Mouse (Mus musculus) lung, postnatal 14 days (tissue): ENCODE data around the gene Tm4sf5.
A peak's percentile ranks its signal among the peaks of the same experiment; 100 is the strongest.
"Not testable (repeated sequence)": the region's sequence is repeated elsewhere in the genome, so short reads cannot be mapped to it uniquely, and the experiment has no call there.

Source experiments
- DNase-seq: peaks from one replicate; pipeline ENCODE4 v3.0.0; 2021

Tm4sf5 gene

DNA sequence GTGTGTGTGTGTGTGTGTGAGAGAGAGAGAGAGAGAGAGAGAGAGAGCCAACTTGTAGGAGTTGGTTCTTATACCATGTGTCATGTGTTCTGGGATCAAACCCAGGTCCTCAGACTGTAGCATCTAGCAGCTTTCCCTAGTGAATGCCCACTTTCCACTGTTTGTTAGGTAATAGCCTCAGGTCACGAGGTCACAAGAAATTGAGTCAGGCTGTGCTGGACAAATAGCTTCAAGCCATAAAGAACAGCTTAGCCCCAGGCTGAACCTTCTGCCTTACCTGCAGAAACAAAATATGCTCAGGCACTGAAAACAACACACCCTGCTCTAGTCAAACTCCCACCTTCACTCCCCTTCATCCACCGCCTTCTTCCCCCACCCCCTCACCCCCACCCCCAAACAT, 6.2 kb downstream of the Tm4sf5 start:
- DNase-seq = no peak

DNA sequence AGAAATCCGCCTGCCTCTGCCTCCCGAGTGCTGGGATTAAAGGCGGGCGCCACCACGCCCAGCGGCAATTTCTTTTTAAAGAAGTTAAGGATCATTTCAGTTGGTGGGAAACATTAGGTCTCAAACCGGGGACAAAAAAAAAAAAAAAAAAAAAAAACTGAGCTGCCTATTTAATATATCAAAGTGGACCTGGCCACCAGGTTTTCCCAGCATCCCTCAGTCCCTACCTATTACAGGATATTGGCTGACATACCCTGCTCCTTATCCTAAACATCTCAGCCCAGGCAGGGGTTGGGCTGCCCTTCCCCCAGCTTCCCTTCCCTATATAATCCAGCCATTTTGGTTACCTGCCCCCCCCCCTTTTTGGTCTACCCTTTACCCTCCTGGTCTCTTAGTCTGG, 6.8 kb downstream of the Tm4sf5 start:
- DNase-seq = no peak

DNA sequence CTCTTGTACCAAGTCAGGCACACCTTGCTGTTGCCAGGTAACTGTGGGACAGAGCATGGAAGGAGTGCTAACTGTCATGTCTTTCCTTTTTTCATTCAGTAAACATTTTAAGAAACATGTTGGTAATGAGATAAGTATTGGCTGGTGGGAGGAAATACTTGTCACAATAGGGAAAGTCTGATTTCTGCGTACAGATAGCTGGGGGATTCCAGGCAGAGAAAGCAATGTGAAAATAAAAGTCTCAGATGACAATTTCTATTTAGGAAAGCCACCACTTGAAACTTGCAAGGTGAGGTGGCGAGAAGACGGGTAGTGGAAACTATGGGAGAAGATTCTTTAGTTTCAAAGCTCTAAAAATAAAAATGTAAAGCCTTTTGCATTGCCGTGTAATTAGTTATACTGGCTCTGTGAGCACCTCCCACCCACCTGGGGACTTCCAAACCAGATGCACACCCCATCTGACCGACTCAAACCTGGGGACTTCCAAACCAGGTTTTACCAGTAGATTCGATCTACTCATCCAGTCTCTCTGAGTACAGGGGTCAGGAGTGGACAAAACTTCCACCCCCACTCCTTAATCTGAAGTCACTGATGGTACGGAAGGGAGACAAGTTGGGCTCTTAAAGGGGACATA, 7.8 kb downstream of the Tm4sf5 start:
- DNase-seq = no peak

DNA sequence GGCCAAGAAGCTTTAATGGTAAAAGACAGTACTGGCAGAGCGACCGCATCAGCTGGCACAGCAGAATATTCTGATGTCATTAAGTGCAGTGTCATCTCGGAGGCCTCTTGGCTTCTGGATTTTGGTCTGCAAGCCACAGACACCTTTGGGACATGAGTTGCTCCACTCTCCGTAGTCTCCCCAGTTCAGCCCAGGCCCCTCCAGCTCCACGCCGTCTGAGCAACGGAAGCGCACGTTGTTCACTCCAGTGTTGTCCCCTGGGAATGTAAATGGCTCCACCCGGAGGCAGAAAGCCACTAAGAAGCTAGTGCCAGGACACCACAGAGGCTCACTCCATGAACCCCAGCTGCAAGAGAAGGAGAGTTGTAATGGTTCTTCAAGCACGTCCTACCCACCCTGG, 8.5 kb downstream of the Tm4sf5 start:
- no peak for DNase-seq

DNA sequence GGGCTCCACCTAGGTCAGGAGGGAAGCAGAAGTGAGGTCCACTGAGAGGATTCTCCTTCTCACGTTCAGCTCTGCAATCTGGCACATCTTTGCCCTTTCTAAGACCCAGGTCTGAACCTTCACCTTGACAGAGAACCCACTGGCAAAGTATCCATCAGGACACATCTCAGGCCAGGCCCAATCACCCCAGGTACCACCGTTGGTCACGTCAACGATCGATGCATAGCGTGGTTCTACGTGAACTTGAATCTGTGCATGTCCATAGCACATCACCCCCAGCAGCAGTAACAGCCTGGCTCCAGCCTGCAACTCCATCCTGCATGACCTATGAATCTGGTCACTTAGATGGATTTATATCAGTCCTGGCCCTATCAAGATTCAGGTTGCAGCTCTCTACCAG, 9.2 kb downstream of the Tm4sf5 start, which contains the start of gene Vmo1:
TSS of gene Vmo1 (minus strand) at position 329 of the 400 bp plus-strand sequence.
- no peak for DNase-seq

DNA sequence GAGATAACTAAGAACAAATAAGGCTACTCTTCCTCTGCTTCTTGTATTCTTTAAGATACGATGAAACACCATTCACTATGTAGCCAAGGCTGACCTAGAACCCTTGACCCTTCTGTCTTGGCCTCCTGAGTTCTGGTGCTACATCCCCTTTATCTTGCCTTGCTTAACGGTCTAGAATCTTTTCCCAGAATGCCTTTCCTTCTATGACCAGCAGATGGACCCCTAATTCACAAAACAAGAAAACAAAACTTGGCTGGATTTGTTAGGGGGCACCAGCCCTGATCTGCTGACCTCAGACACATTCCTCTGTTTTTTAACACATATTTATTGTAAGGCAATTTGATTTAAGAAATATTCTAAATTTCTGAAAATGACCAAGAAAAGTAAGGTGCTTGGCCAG, 11.3 kb downstream of the Tm4sf5 start:
- DNase-seq = peak; percentile 37

DNA sequence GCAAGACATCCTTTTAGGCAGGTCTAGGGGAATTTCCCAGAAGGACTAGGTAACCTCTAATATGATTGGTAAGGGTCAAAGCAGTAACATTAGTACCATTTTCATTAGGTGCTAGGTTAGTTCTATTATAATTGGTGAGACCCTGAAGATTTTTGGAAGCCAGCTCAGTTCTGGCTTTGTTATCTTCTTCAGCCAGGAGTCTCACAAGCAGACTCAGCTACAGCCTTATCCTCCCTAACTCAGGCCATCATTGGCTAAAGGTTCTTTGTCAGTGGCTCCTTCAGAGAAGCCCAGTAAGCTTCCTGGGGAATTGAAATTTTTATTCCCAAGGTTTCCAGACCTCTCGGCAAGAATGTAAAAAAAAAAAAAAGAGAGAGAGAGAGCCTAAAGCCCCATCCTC, 13.4 kb downstream of the Tm4sf5 start:
- DNase-seq = no peak

DNA sequence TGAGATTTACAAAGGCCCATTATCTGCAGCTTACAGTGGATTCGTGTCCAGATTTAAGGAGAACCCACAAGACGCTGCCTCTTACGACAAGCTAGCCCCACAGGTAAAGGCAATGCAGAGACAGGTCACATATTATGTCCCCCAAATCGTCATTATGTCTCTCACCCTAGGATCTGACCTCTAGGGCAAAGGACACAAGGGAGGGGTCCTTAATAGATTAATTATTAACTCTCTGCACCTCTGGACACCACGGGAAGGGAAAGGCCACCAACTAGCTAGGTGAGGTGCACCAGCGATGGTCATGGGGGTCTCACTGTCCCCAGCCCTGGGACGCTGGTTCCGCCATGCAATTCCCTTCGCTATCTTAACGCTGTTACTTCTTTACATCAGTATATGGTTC, 13.9 kb downstream of the Tm4sf5 start, which contains the start of gene Gltpd2:
TSS of gene Gltpd2 (plus strand) at position 274 of the 400 bp plus-strand sequence.
- no peak for DNase-seq

DNA sequence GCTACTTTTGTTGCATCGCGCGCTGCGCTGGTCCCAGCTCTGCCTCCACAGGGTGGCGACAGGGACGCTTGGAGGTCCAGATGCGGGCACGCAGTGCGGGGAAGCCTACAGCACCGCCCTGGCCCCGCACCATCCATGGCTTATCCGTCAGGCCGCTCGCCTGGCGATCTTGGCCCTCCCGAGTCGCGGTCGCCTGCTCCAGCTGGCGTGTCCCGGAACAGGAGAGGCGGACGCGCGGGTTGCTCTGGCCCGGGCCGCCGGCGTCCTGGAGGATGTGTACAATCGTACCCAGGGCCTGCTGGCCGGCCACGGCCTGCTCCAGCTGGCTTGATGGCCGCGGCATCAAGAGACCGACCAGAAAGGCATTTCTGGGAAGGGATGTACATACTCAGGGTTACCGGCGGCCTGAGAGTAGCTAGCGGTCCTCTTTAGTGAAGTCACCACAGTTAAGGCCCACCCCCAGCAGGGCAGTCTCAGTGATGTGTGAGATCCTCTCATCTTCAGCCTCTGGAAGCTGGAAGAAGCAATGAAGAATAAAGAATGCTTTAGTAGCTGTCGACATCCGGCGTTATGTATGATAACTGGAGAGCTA, 15.2 kb downstream of the Tm4sf5 start:
- DNase-seq = peak; percentile 31

DNA sequence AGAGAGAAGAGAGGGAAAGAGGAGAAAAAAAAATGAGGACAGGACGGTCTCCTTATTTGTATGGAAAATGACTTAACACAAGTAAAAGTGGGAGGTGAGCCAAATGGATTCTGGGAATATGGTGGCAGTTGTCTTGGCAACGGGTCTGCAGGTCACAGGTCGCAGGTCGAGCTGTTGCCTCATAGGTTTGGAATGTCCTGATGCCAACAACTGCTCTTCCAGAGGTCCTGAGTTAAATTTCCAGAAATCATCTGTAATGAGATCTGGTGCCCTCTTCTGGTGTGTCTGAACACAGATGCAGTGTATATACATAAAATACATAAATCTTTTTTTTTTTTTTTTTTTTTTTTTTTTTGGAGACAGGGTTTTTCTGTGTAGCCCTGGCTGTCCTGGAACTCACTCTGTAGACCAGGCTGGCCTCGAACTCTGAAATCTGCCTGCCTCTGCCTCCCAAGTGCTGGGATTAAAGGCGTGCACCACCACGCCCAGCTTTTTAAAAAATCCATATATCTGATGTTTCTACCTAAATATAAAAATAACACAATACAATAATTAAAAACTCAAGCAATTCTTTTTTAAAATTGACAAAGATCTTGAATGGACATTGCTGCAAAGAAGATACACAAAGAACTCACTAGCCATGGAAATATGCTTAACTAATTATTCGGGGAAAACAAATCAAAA, 18.4 kb downstream of the Tm4sf5 start:
- not testable (repeated sequence) for DNase-seq

DNA sequence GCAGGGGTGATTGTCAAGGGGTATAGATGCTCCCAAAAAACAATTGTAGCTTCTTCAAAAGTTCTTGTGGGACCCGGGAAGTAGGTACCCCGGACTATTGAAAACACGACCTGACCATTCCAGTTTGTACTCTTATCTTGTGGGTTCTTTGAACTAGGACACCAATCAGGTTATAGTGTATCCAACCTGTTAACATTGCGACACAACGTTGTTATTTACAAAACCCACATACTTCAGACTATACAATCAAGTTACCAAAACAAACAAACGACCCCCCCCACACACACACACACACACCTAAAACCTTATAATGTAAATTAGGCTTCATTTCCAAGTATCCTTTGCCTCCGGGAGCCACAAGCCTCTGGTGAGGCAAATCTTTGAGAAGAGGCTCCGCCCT, 19.7 kb downstream of the Tm4sf5 start:
- no peak for DNase-seq

DNA sequence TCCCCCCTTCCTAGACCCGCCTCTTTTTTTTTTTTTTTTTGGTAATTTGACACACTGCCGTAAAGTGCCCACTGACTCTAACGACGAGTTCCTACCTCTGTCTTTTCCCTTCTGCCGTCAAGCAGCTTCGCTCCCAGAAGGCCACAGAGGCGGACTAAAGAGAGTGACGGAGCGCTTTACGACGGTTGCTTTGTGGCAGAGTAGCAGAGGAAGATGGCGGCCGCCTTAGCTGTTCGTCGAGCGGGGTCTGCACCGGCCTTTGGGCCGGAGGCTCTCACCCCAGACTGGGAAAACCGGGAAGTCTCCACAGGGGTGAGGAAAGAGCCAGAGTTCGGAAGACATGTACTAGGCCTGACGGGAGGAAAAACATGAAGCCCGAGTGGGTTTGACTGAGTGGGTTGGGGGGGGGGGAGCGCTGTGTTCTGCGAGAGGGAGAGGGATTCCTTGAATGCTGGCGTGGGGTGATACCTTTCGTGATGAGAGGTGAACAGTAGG, 20.2 kb downstream of the Tm4sf5 start, which contains the start of gene Psmb6:
TSS of gene Psmb6 (plus strand) at position 184 of the 495 bp plus-strand sequence.
- peak; percentile 89 for DNase-seq

DNA sequence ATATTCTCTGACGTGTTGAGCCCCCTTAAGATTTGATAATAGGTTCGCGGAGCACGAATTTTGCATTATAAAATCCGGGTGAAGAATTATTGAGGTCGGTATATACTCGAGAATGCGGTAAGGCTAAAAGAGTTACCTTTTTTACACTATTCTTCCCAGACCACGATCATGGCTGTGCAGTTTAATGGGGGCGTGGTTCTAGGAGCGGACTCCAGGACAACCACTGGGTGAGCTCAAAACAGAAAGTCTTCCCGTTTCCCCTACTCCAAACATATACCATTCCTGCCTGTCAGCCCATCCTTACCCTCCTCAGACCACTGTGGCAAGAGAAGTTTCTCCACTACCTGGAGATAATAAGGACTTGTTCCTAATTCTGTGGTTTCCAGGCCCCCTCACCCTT, 20.7 kb downstream of the Tm4sf5 start:
- no peak for DNase-seq

DNA sequence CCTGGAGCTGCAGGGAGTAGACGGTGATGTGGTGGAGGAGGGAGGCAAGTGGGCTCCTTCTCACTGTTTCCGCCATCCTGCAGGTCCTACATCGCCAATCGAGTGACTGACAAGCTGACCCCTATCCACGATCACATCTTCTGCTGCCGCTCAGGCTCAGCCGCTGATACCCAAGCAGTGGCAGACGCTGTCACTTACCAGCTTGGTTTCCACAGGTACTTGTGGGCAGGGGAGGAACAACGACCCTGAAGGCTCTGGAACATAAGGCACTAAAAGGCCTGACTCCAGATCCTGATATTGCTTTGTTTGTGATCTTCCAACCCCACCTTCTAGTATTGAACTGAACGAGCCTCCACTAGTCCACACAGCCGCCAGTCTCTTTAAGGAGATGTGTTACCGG, 21.2 kb downstream of the Tm4sf5 start:
- DNase-seq = no peak

DNA sequence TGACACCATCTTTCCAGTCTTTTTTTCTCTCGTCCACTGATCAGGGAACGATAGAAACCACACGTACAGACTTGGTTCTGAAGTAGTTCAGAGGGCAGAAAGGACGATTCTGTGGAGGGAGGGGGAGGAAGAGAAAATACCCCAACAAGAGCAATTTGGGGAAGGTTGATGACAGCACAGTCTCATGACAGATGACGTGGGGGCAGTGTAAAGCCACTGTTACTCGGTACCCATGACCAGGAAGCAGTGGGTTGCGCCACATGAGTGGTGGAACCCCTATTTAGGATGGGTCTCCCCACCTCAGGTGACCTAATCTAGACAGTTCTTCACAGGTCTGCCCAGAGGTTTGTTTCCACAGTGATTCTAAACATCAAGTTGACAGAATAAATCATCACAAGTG, 23.6 kb downstream of the Tm4sf5 start:
- no peak for DNase-seq

DNA sequence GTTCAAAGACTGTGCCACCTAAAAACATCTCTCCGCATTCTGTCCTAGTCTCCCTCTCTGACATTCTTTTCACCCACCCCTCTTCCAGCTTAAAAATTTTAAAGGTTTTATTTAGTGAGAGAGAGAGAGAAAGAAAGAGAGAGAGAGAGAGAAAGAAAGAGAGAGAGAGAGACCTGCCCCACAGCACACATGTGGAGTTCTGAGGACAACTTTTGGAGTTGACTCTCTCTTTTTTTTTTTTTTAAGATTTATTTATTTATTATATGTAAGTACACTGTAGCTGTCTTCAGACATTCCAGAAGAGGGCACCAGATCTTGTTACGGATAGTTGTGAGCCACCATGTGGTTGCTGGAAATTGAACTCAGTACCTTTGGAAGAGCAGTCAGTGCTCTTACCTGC, 26.0 kb downstream of the Tm4sf5 start:
- DNase-seq = not testable (repeated sequence)

DNA sequence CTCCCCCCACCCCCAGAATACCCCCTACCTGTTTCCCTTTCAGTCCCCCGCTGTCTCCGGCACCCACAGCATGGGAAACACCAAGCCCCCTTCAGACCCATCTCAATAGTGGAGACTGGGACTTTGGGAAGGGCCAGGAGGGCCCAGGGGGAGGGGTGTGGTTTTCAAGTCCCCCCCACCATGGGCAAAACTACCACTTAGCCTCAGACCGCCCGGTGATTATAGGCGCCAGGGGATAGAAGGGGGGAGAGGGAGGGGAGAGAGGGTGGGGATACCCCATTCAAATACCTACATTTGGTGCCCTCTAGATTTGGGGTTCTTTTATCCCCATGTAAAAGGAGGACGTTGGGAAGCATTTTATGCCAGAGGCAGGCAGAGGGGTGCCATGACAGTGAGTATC, 27.8 kb downstream of the Tm4sf5 start, which contains the start of gene Gm40193:
TSS of gene Gm40193 (minus strand) at position 101 of the 400 bp plus-strand sequence.
- no peak for DNase-seq

DNA sequence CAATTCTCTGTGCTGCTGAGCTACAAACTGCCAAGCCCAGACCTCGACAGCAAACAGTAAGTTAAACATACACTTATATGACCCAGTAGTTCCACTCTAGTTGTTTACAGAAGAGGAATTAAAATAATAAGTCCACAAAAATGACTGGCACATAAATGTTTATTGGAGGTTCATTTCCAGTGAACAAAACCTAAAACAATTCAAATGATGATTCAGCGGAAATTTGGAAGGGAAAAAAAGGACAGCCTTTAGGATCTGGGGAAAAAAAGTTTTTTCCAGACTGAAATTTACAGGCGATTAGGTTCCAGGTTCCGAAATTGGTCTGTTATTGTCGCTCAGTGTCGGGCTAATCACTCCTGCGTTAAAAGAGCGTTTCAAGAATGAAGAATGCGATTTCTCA, 34.4 kb downstream of the Tm4sf5 start:
- DNase-seq = no peak

DNA sequence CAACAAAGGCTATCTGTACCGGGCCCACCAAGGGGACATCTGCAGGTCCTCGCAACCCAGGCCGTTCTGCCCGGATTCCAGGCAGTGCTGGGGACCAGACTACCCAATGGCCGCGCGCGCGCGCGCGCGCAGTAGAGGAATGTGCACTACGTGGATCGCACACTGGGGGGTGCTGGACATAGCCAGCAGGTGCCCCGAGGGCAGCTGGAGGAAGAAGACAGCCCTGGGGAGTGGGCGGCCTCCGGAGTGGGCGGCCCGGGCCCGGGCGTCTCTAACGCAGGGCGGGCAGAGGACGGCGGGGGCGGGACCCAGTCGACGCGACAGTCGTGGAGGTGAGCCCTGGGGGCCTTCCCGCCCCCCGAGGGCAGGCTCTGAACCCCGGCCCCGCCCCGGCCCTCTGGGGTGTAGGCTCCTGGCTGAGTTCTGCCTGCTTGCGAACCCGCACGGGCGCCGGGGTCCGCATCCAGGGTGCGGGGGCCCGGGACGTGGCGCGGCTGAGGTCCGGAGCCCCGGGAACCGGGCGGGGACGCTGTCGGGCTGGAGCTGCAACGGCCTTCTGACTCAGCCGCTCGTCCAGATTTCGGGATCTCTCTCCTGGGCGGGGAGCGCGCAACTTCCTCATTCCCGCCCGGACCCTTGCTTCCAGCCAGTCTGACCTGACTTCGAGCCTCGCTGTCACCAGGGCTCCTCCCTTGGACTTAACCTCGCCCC, 35.0 kb downstream of the Tm4sf5 start, which contains the start of gene Pld2:
TSS of gene Pld2 (plus strand) at position 188 of the 711 bp plus-strand sequence.
- peak; percentile 93 for DNase-seq

DNA sequence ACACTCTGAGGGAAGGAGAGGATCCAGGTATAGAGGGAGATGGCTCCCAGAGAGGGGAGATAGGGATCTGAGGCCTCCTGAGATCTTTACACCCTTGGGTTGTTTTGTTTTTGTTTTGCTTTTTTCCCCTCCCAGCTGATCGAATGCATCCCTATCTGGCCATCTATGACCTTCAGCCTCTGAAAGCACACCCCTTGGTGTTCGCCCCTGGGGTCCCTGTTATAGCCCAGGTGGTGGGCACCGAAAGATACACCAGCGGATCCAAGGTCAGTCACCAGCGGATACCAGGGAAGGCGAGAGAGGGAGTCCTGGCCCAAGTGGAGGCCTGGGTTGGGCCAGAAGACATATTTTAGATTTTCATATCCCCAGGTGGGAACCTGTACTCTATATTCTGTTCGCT, 35.9 kb downstream of the Tm4sf5 start:
- no peak for DNase-seq

DNA sequence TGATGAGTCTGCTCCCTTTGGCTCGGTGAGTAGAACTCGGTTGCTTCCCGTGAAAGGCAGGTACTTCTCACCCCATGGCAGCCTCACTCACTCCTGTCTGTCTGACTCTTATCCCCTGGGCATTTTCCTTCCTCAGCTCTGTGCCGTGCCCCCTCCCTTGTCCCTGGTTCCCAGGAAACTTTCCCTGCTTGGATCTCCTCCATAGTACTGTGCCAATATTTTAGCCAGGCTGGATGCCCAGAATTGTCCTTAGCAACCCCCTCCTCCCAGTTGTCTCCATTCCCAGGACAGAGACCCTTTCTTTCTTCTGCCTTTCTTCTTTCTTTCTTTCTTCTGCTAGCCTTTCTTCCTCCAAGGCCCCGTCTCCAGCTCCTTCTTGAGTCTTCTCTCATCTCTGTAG, 36.4 kb downstream of the Tm4sf5 start:
- DNase-seq = no peak

DNA sequence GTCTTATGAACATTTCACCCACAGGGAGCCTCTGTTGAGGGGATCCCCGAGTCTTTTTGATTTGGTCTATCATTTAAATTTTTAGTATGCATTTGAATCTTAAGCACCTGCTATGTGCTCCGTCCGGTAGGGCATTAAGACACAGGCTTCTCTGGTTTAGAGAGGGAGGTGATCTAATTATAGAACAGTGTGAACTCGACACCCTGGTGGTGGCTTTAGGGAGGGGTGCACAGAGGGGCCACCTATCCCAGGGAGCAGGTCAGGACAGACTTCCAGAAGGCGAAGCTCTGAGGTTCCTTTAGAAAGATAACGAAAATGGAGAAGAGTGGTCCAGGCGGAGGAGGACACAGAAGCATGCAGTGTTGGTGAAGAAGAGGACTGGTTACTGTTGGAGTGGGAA, 39.5 kb downstream of the Tm4sf5 start:
- no peak for DNase-seq

DNA sequence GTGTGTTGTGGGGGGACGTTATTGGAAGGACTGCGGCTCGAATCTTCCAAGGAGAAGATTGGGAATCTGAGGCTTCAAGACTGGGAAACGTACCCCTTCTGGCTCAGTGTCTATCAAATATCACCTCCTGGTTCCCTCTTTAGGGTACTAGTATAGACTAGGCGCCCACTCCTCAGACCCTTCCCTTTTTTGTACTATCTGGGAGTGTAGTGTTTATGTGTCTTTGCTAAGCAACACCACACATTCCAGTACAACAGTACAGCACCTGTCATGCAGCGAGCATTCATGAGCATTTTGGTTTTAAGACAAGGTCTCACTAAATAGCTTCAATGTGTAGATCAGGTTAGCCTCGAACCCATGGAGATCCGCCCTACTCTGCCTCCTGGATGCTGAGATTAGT, 46.5 kb downstream of the Tm4sf5 start:
- DNase-seq = no peak
